8 mouse cellular contexts compared by ENCODE assay signal in genomic region chr19:34291379-34291778, GRCm38 (mm10). TPM values are rescaled to one million over a fixed set of nuclear protein-coding genes. Genes with fewer than 3 reads are reported as not detected.
DNase-seq lines count a peak whose midpoint lies in the region; ATAC-seq and TF ChIP-seq lines count a peak whose summit lies in the region.

No protein-coding gene starts in this region.

- peaks cover 7% of the 10 kb centered on the region; the same call in 1 of the 2 replicates for H3K27me3 ChIP-seq in embryonic facial prominence, embryonic 13.5 days
- no peaks in the 10 kb centered on the region for H3K27me3 ChIP-seq in hindbrain, embryonic 15.5 days
- H3K27me3 ChIP-seq in midbrain, embryonic 15.5 days (replicated peaks): 0 out of 2 replicates have a peak, but pooled peaks cover 2% of the 10 kb centered on the region

- no peak overlapping the region for H3K27ac ChIP-seq in left cerebral cortex, adult 2 months
- no peak overlapping the region for H3K27ac ChIP-seq in embryonic facial prominence, embryonic 13.5 days
- no peak overlapping the region for H3K27ac ChIP-seq in hindbrain, embryonic 15.5 days (replicated peaks)
- H3K27ac ChIP-seq in midbrain, embryonic 15.5 days: no peak overlapping the region

- WGBS in embryonic facial prominence, embryonic 13.5 days: 47% methylated on average over 8 of the region's 8 CpGs
- 71% methylated on average over 8 of the region's 8 CpGs for WGBS in hindbrain, embryonic 15.5 days
- 76% methylated on average over 8 of the region's 8 CpGs for WGBS in midbrain, embryonic 15.5 days

- peak overlapping the region; percentile 69; the same call in 1 of the 2 replicates for H3K9ac ChIP-seq in embryonic facial prominence, embryonic 13.5 days
- H3K9ac ChIP-seq in hindbrain, embryonic 15.5 days: no peak overlapping the region
- H3K9ac ChIP-seq in midbrain, embryonic 15.5 days: no peak overlapping the region

- no peak for ATAC-seq in embryonic facial prominence, embryonic 13.5 days (ENCODE audit: insufficient number of reproducible peaks, insufficient read depth, low FRiP score, low TSS enrichment, low read depth)
- no peak for ATAC-seq in hindbrain, embryonic 15.5 days (ENCODE audit: low FRiP score, low read depth)
- no peak for ATAC-seq in midbrain, embryonic 15.5 days (replicated peaks)

- no peak for TF ChIP-seq CTCF in left cerebral cortex, adult 2 months (IDR thresholded peaks at IDR 0.05)

- H3K4me3 ChIP-seq in left cerebral cortex, adult 2 months: peak overlapping the region; percentile 37; the same call in 1 of the 2 replicates
- peak overlapping the region; percentile 51 for H3K4me3 ChIP-seq in embryonic facial prominence, embryonic 13.5 days
- no peak overlapping the region for H3K4me3 ChIP-seq in hindbrain, embryonic 15.5 days
- H3K4me3 ChIP-seq in midbrain, embryonic 15.5 days: no peak overlapping the region

- H3K4me1 ChIP-seq in embryonic facial prominence, embryonic 13.5 days: peaks cover 13% of the 10 kb centered on the region
- H3K4me1 ChIP-seq in hindbrain, embryonic 15.5 days (replicated peaks): peaks cover 9% of the 10 kb centered on the region
- peaks cover 11% of the 10 kb centered on the region for H3K4me1 ChIP-seq in midbrain, embryonic 15.5 days

- no peak for DNase-seq in left cerebral cortex, adult 2 months (ENCODE audit: extremely low spot score in 1 of 2, low spot score in 2 of 2)
- no peak for DNase-seq in left cerebral cortex, postnatal 4 days
- DNase-seq in adrenal gland, postnatal 4 days (ENCODE audit: low spot score in 2 of 2): no peak
- DNase-seq in cerebellum, postnatal 14 days: no peak
- no peak for DNase-seq in layer of hippocampus, adult 11-12 months (ENCODE audit: low spot score)

- no peaks in the 10 kb centered on the region for H3K9me3 ChIP-seq in embryonic facial prominence, embryonic 13.5 days
- no peaks in the 10 kb centered on the region for H3K9me3 ChIP-seq in hindbrain, embryonic 15.5 days
- H3K9me3 ChIP-seq in midbrain, embryonic 15.5 days: no peaks in the 10 kb centered on the region

- intact Hi-C loops in left cerebral cortex, adult 2 months (cut with DNase I): no loop called here
- intact Hi-C loops in left cerebral cortex, postnatal 4 days (cut with DNase I): no loop called here

- H3K4me2 ChIP-seq in embryonic facial prominence, embryonic 13.5 days: peak overlapping the region; percentile 90
- peak overlapping the region; percentile 86 for H3K4me2 ChIP-seq in hindbrain, embryonic 15.5 days
- H3K4me2 ChIP-seq in midbrain, embryonic 15.5 days: peak overlapping the region; percentile 89; the same call in 1 of the 2 replicates

- no peaks in the 10 kb centered on the region for H3K36me3 ChIP-seq in embryonic facial prominence, embryonic 13.5 days
- no peaks in the 10 kb centered on the region for H3K36me3 ChIP-seq in hindbrain, embryonic 15.5 days
- H3K36me3 ChIP-seq in midbrain, embryonic 15.5 days (replicated peaks): no peaks in the 10 kb centered on the region

RNA-seq across cellular contexts. Expression of gene Fas, which starts 0.9 kb away (rescaled TPM):
- 1 to 10 TPM in 1 of 2 experiments, under 1 TPM in 1; 0.84 to 2.3 TPM for total RNA-seq in left cerebral cortex, adult 2 months (2021)
- total RNA-seq in left cerebral cortex, postnatal 4 days (2021): 1 to 10 TPM in 1 of 2 experiments, not detected in 1; 1.2 TPM
- polyA plus RNA-seq in embryonic facial prominence, embryonic 13.5 days (2015; fragmentation: Nextera tagmentation; extraction: Ambion mirVana): 5.6 and 6.2 TPM in 2 replicates
- 1.3 and 1.6 TPM in 2 replicates for polyA plus RNA-seq in hindbrain, embryonic 15.5 days (2015; fragmentation: Nextera tagmentation; extraction: Ambion mirVana)
- 0.44 and 1.0 TPM in 2 replicates for polyA plus RNA-seq in midbrain, embryonic 15.5 days (2015; fragmentation: Nextera tagmentation; extraction: Ambion mirVana)
- 1 to 10 TPM; 5.1 to 9.9 TPM for total RNA-seq in adrenal gland, postnatal 4 days (2021)

RNA-seq across cellular contexts. Expression of gene Acta2, which starts 36.0 kb away (rescaled TPM):
- total RNA-seq in left cerebral cortex, adult 2 months (2021): 10 to 100 TPM; 11.2 to 16.5 TPM
- total RNA-seq in left cerebral cortex, postnatal 4 days (2021): 10 to 100 TPM in 1 of 2 experiments, 1 to 10 TPM in 1; 9.3 to 10.5 TPM
- polyA plus RNA-seq in embryonic facial prominence, embryonic 13.5 days (2015; fragmentation: Nextera tagmentation; extraction: Ambion mirVana): 66.9 and 72.9 TPM in 2 replicates
- 18.3 and 19.2 TPM in 2 replicates for polyA plus RNA-seq in hindbrain, embryonic 15.5 days (2015; fragmentation: Nextera tagmentation; extraction: Ambion mirVana)
- polyA plus RNA-seq in midbrain, embryonic 15.5 days (2015; fragmentation: Nextera tagmentation; extraction: Ambion mirVana): 12.0 and 13.4 TPM in 2 replicates
- total RNA-seq in adrenal gland, postnatal 4 days (2021): 10 to 100 TPM; 53.5 to 73.3 TPM

Comparison
In these comparisons a context has a peak if more than half of its experiments do, and no peak if none do; other contexts are left out.
1. H3K4me3 ChIP-seq: peak in left cerebral cortex, adult 2 months (single experiment) and embryonic facial prominence, embryonic 13.5 days (single experiment); none in hindbrain, embryonic 15.5 days (single experiment) and midbrain, embryonic 15.5 days (single experiment).
2. Peak in every context shown above with its lines, with median percentiles within 50 percentile points of each other: H3K4me2 ChIP-seq.